Mouse (Mus musculus) adrenal gland, adult (tissue): ENCODE measurements around the gene Mdh1b.

ENCODE experiments used
- DNase-seq, 2 experiments: peaks; one replicate each; pipeline ENCODE4 v3.0.0; 2022 to 2023; ENCODE audit warnings: low spot score in 1 of 2; ENCODE audit not compliant: inconsistent age in 2 of 2

Gene Mdh1b

DNA sequence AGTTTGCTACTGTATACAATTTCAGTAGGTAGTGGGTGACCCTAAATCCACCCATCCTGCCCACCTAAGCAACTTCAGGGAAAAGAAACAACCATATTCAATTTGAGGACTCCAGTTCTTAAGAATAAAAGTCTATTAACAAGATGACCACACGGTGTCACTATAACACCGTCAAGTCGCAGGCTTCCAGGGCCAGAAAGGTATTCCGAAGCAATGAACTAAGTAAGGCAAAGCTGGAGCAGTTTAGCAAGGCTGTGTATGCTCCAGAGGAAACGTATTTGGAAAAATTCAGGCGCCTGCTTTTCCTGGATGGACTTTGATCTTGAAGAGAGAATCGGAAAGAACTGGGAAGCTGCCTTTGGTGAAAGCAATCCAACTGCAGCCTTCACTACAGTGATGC is 70.5 kb downstream of the Mdh1b start:
- DNase-seq = peak; percentile 15 to 73

- peak; percentile 17 to 74 for DNase-seq
These were observed 72.1 kb downstream of the Mdh1b start for GRCm38 (mm10) chr1:63658016-63658415.
